Mouse (Mus musculus) brain, embryonic 14.5 days (tissue): ENCODE data around the gene Gng12.

Experiments used
- CTCF ChIP-seq: fragments of 200-500 bp; IDR thresholded peaks from 2 replicates; pipeline ENCODE4 v1.5.1; 2012; ENCODE audit warnings: inconsistent platforms, mild to moderate bottlenecking, moderate library complexity, borderline replicate concordance; ENCODE audit not compliant: insufficient read depth, insufficient read length; ENCODE audit errors: extremely low read depth
- POLR2A ChIP-seq: fragments of 200-500 bp; IDR thresholded peaks from 2 replicates; pipeline ENCODE4 v1.6.1; 2012; ENCODE audit warnings: mild to moderate bottlenecking, inconsistent platforms, borderline replicate concordance; ENCODE audit not compliant: poor library complexity, insufficient read depth, insufficient read length, severe bottlenecking; ENCODE audit errors: extremely low read depth

- TF ChIP-seq POLR2A (no peak), CTCF (no peak)
These were observed 71.6 kb downstream of the Gng12 start for GRCm38 (mm10) chr6:66967788-66968187.
